Mouse (Mus musculus): ENCODE measurements around the gene Rasgef1b.

Rasgef1b gene

GRCm38 (mm10) chr5:99598470-99599110 lies 130.3 kb downstream of the Rasgef1b start:
- no peak for DNase-seq

DNA sequence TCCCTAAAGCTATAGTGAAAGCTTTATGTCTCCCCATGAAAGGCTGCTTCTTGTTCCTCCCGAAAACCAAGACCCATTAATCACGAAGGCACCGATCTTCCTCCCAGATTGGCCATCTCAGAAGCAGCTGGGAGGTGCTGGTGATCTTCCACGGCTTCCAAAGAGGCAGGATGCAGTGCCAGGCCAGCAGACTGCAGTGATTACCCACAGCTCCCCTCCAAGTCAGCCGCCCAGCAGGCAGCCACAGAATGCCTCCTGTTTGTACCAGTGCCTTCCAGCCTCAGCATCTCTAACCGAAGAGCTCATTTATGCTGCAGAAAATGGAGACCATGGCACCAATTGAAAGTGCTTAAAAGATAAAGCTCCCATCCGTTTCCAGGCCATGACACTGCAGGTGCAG lies 131.2 kb downstream of the Rasgef1b start:
- no peak for DNase-seq

- DNase-seq = no peak
These were observed 137.5 kb downstream of the Rasgef1b start for GRCm38 (mm10) chr5:99591348-99591747.

GRCm38 (mm10) chr5:99590539-99590938 lies 138.3 kb downstream of the Rasgef1b start:
- no peak for DNase-seq

DNA sequence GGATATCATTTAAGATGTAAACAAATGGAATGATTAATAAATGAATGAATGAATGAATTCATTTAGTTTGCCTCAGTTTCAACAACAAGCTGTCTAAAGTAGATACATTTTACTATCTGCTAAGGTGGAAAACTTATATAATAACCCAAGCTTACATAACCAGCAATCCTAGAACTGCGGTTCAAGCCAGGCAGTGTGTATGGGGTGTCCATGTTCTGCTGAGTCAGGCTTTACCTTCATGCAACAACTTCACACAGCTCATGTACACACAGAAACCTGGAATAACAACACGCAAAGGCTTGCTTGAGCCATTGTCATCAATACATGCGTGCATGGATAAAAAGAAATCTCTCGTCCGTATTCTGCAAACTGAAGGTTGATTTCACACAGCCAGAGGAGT lies 140.9 kb downstream of the Rasgef1b start:
- no peak for DNase-seq

GRCm38 (mm10) chr5:99587589-99587988 lies 141.3 kb downstream of the Rasgef1b start:
- DNase-seq = no peak

- DNase-seq = no peak
These were observed 142.6 kb downstream of the Rasgef1b start for GRCm38 (mm10) chr5:99586287-99586686.

DNA sequence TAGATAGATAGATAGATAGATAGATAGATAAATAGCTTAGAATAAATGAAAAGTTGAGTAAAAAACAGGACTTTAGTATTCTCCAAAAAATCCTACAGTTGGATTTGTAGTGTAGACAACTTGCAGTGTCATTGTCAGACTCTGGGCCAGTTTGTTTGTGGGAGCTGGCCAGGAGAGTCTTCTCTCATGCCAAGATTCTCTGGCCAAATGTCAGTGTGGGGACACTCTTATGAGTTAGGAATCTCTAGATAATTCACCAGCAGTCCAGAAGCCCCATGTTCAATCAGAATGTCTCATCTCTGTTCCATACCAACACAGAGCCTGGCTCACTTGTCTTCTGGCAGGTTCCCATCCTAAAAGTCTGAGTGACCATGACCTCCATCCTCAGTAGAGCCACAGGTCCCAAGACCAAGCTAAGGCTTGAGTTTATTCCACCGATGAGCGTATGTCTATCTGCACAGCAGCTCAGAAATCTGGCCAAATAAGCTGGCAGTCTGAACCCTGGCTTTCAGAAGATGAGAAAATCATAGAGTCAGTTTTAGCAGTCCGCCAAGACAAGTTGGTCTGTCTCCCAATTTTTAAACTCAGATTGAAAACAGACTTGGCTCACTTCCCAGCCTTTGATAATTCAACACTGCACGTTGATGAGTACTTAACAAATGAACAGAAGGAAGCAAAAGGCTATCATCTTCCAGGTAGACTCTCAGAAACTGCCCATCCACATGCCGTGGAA lies 143.5 kb downstream of the Rasgef1b start:
- no peak for DNase-seq

GRCm38 (mm10) chr5:99584266-99584665 lies 144.6 kb downstream of the Rasgef1b start:
- DNase-seq = peak in 1 of 2 experiments; percentile 12

GRCm38 (mm10) chr5:99582055-99582454 lies 146.8 kb downstream of the Rasgef1b start:
- DNase-seq = no peak

- peak; percentile 28 to 71 for DNase-seq
These were observed 150.2 kb downstream of the Rasgef1b start for GRCm38 (mm10) chr5:99578692-99579091.

DNA sequence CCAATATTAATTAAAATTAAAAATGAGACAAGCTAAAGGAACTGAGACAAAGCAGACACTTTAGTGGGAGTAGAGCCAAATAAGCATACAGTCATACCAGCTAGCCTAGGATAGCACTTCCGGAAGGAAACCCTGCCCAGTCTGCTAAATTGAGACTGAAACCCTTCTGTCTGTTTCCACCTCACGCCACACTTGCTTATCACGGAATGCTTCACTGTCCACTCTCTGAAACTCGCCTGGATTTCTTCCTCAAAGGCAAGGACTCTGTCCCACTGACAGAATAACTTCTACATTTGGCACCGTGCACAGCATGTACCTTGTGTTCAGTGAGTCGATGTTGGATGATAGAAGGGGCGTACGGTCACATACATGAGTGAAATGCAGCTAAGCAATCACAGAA lies 153.0 kb downstream of the Rasgef1b start:
- DNase-seq = no peak

- no peak for DNase-seq
These were observed 164.2 kb downstream of the Rasgef1b start for GRCm38 (mm10) chr5:99564501-99565323.

DNA sequence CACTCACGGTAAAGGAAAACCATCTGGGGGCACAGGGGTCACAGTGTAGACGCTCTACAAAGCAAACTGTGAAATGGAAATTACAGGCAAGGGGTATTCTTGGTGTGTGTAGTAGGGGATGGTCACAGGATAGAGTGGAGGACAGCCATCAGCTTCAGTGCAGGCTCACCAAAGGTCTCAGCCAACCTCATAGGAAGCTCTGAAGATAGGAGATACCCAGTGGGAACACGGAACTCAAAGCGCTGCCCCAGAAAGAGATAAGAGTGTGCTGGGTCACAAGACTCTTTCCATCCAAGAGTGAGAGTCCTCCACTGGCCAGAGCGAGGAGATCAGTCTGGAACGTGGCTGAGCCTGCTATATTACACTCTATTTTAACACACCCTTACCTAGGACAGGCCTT lies 166.8 kb downstream of the Rasgef1b start:
- DNase-seq = no peak

GRCm38 (mm10) chr5:99559814-99560213 lies 169.1 kb downstream of the Rasgef1b start:
- no peak for DNase-seq

DNA sequence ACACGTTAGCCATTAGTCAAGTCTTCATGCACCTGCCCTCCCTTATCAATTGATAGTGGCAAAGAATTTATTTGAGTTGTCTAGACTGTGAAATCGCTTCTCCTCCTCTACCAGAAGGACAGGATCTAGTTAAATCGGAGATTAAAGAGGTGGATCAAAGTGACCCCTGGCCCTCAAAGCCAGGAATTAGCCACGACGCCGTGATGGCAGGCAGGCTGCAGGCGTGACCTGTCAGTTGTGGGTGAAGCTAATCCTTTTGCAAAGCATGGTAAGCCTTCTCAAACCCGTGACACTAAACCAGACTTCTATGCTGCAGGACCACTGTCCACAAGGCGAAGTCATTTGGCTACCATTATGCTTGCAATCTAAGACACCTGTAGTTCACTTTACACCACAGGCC lies 170.6 kb downstream of the Rasgef1b start:
- no peak for DNase-seq

- DNase-seq = no peak
These were observed 176.2 kb downstream of the Rasgef1b start for GRCm38 (mm10) chr5:99552645-99553044.

GRCm38 (mm10) chr5:99544664-99545494 lies 184.0 kb downstream of the Rasgef1b start:
- DNase-seq = no peak

GRCm38 (mm10) chr5:99541999-99542765 lies 186.7 kb downstream of the Rasgef1b start:
- no peak for DNase-seq

- no peak for DNase-seq
These were observed 187.5 kb downstream of the Rasgef1b start for GRCm38 (mm10) chr5:99541321-99541895.

DNA sequence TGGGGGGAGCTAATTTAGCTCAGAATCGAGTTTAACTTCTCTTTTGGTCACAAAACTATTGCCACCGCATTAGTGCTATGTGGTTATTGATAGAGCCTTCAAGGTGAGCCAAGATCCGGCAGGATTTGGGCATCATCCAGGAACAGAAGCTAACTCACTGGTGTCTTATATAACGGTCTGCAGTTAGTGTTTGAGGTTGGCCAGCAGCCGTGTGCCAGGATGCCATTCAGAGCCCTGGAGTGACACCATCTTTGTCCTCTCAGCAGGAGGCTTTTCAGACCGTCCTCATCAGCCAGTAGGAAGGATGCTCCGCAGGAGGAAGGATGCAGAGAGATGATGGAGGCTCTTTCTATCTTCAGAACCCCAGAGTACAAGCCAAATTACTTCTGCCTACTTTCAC lies 195.4 kb downstream of the Rasgef1b start:
- DNase-seq = no peak

GRCm38 (mm10) chr5:99526797-99527201 lies 202.1 kb downstream of the Rasgef1b start:
- DNase-seq = peak in 1 of 2 experiments; percentile 9

All from lung, postnatal 4 days (tissue).